Mouse (Mus musculus): ENCODE measurements around the gene Nipsnap1. TPM values are rescaled to one million over a fixed set of nuclear protein-coding genes. Genes with fewer than 3 reads are reported as not detected.

Nipsnap1 gene
- polyA plus RNA-seq, 1 experiment, result 15.1 TPM

DNA sequence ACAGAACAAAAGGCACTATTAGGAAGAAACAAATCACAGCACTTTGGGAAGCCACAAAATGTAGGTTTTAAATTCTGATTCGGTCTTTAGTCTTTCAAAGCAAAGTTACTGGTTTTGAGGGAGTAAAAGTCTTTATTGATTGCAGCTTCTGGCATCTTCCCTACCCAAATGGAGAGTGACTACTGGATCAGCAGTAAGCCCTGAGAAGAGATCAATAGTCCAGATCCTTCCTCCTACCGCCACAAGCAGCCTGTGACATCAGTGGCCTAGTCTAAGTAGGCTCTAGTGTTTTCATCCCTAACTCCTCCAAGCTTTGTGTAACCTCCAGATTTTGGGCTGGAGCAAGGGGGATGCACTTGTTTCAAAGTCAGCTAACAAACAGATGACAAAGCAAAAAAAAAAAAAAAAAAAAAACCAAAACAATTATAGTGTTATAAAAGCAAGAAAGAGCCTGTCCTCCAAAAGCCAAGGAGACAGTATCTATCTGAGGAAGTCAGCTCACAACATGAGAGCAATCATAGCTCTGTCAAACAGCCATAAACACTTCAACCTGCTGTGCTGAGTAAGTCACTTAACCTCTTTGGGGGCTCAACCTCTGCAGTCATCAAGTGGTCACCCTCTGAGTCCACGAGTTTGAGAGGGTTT is 40.3 kb upstream of the Nipsnap1 start:
- peaks cover 98% of the 10 kb centered on the region for H3K79me2 ChIP-seq (ENCODE audit: control insufficient read depth, insufficient read depth)
- no peaks in the 10 kb centered on the region for H3K36me3 ChIP-seq (ENCODE audit: control insufficient read depth, insufficient read depth)
- no peak overlapping the region for H3ac ChIP-seq (ENCODE audit: control insufficient read depth, insufficient read length, low read depth)
- H3K4me3 ChIP-seq (ENCODE audit: insufficient read depth, poor library complexity, severe bottlenecking), result no peak overlapping the region
- TF ChIP-seq MAX (IDR thresholded peaks at IDR 0.05) (no peak), FOSL1 (IDR thresholded peaks at IDR 0.05; ENCODE audit: insufficient read depth, low read length, poor library complexity, severe bottlenecking) (no peak), MYOG (IDR thresholded peaks at IDR 0.05; ENCODE audit: control insufficient read depth, extremely low read depth, insufficient read length) (no peak), CTCF (IDR thresholded peaks at IDR 0.05; ENCODE audit: control insufficient read depth, insufficient read depth, insufficient read length) (no peak), USF1 (IDR thresholded peaks at IDR 0.05; ENCODE audit: low read depth) (no peak)
- H3K27me3 ChIP-seq (ENCODE audit: control insufficient read depth, insufficient read depth, insufficient read length), result no peaks in the 10 kb centered on the region
- H3K79me3 ChIP-seq (ENCODE audit: low read depth), result peaks cover 36% of the 10 kb centered on the region

DNA sequence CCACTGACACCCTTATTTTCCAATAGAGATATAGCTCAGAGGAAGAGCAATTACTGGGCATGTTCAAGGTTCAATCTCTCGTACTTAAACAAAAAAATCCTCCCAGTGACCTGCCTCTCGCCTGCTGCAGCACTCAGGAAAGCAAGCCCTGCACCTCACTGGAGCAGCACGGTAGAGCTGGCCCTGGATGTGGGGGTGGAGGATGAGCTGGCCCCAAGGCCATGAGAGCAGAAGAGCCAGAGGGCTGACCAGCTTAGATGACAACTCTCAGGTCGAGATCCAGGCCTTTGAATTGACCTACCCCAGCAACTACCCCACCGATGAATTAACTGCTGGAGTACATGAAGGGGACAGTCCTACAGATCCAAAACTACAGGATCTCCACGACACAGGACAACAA is 38.3 kb upstream of the Nipsnap1 start:
- Histone ChIP-seq H3K27me3 (ENCODE audit: control insufficient read depth, insufficient read depth, insufficient read length) (no peaks in the 10 kb centered on the region), H3K79me2 (ENCODE audit: control insufficient read depth, insufficient read depth) (peaks cover 98% of the 10 kb centered on the region), H3K36me3 (ENCODE audit: control insufficient read depth, insufficient read depth) (no peaks in the 10 kb centered on the region), H3K4me3 (ENCODE audit: insufficient read depth, poor library complexity, severe bottlenecking) (no peak overlapping the region), H3K79me3 (ENCODE audit: low read depth) (peaks cover 45% of the 10 kb centered on the region), H3ac (ENCODE audit: control insufficient read depth, insufficient read length, low read depth) (no peak overlapping the region)
- TF ChIP-seq USF1 (IDR thresholded peaks at IDR 0.05; ENCODE audit: low read depth) (no peak), CTCF (IDR thresholded peaks at IDR 0.05; ENCODE audit: control insufficient read depth, insufficient read depth, insufficient read length) (no peak), MYOG (IDR thresholded peaks at IDR 0.05; ENCODE audit: control insufficient read depth, extremely low read depth, insufficient read length) (no peak), FOSL1 (IDR thresholded peaks at IDR 0.05; ENCODE audit: insufficient read depth, low read length, poor library complexity, severe bottlenecking) (no peak), CEBPB (IDR thresholded peaks at IDR 0.05; ENCODE audit: low read depth) (no peak), MYOD1 (IDR thresholded peaks at IDR 0.05; ENCODE audit: control insufficient read depth, insufficient read length, low read depth) (no peak)

DNA sequence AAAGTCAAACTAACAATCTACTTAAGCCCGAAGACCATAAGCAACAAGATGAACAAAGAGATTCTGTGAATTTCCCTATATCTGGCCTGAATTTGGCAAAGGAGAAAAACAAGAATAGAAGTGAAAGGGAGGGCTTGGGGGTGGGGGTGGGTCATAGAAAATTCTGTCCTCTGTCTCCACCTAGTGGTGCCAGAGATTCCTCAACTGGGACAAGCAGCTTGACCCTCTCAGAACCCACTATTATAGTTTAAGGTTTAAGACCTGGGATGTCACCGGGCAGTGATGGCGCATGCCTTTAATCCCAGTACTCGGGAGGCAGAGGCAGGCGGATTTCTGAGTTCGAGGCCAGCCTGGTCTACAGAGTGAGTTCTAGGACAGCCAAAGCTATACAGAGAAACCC is 37.0 kb upstream of the Nipsnap1 start:
- TF ChIP-seq CEBPB (IDR thresholded peaks at IDR 0.05; ENCODE audit: low read depth) (no peak), FOSL1 (IDR thresholded peaks at IDR 0.05; ENCODE audit: insufficient read depth, low read length, poor library complexity, severe bottlenecking) (no peak), CTCF (IDR thresholded peaks at IDR 0.05; ENCODE audit: control insufficient read depth, insufficient read depth, insufficient read length) (peak; percentile 19)
- H3K27me3 ChIP-seq (ENCODE audit: control insufficient read depth, insufficient read depth, insufficient read length), result no peaks in the 10 kb centered on the region
- H3K79me2 ChIP-seq (ENCODE audit: control insufficient read depth, insufficient read depth), result peaks cover 98% of the 10 kb centered on the region
- peaks cover 49% of the 10 kb centered on the region for H3K79me3 ChIP-seq (ENCODE audit: low read depth)
- no peak overlapping the region for H3K4me3 ChIP-seq (ENCODE audit: insufficient read depth, poor library complexity, severe bottlenecking)
- no peaks in the 10 kb centered on the region for H3K36me3 ChIP-seq (ENCODE audit: control insufficient read depth, insufficient read depth)
- H3ac ChIP-seq (ENCODE audit: control insufficient read depth, insufficient read length, low read depth), result no peak overlapping the region

DNA sequence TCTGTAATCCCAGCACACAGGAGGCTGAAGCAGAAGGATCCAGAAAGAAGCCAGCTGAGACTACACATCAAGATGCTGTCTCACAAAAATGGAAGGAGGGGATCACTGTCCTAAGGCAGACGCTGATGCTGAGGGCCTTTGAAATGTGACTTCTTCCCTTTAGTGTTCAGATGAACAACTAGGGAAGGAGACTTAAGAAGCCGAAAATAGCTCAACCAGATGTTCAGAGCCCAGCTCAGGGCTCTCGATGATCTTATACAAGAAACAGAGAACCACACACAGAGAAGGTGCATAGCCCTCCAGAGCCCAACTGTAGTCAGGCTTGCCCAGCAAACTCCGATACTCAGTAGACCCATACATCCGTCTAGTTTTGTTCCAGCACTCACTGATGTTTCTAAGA is 36.4 kb upstream of the Nipsnap1 start:
- H3K79me2 ChIP-seq (ENCODE audit: control insufficient read depth, insufficient read depth), result peaks cover 98% of the 10 kb centered on the region
- no peak overlapping the region for H3ac ChIP-seq (ENCODE audit: control insufficient read depth, insufficient read length, low read depth)
- no peaks in the 10 kb centered on the region for H3K27me3 ChIP-seq (ENCODE audit: control insufficient read depth, insufficient read depth, insufficient read length)
- TF ChIP-seq MYOG (IDR thresholded peaks at IDR 0.05; ENCODE audit: control insufficient read depth, extremely low read depth, insufficient read length) (no peak), MYOD1 (IDR thresholded peaks at IDR 0.05; ENCODE audit: control insufficient read depth, insufficient read length, low read depth) (no peak), CTCF (IDR thresholded peaks at IDR 0.05; ENCODE audit: control insufficient read depth, insufficient read depth, insufficient read length) (no peak), CEBPB (IDR thresholded peaks at IDR 0.05; ENCODE audit: low read depth) (no peak), MAX (IDR thresholded peaks at IDR 0.05) (no peak), USF1 (IDR thresholded peaks at IDR 0.05; ENCODE audit: low read depth) (no peak), FOSL1 (IDR thresholded peaks at IDR 0.05; ENCODE audit: insufficient read depth, low read length, poor library complexity, severe bottlenecking) (no peak)
- no peaks in the 10 kb centered on the region for H3K36me3 ChIP-seq (ENCODE audit: control insufficient read depth, insufficient read depth)
- H3K4me3 ChIP-seq (ENCODE audit: insufficient read depth, poor library complexity, severe bottlenecking), result no peak overlapping the region
- peaks cover 52% of the 10 kb centered on the region for H3K79me3 ChIP-seq (ENCODE audit: low read depth)

DNA sequence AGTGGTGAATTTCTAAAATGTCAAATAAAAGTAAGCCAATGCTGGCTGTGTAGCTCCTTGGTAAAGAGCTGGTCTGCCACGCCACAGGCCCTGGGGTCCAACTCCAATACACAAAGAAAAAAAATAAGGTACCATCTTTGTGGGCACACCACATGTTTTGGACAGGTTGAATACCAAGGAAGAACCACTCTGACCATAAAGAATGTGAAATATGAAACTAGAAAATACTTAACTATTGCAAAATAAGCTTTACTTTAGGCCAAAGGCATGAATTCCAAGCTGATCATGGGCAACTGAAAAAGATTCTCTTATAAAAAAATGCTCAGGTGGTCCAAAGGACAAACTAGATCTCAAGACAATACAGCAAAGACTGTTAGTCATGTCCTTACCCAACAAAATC is 35.5 kb upstream of the Nipsnap1 start:
- Histone ChIP-seq H3K4me3 (ENCODE audit: insufficient read depth, poor library complexity, severe bottlenecking) (no peak overlapping the region), H3K36me3 (ENCODE audit: control insufficient read depth, insufficient read depth) (no peaks in the 10 kb centered on the region), H3K79me3 (ENCODE audit: low read depth) (peaks cover 55% of the 10 kb centered on the region), H3ac (ENCODE audit: control insufficient read depth, insufficient read length, low read depth) (no peak overlapping the region), H3K27me3 (ENCODE audit: control insufficient read depth, insufficient read depth, insufficient read length) (no peaks in the 10 kb centered on the region), H3K79me2 (ENCODE audit: control insufficient read depth, insufficient read depth) (peaks cover 96% of the 10 kb centered on the region)
- peak; percentile 94 for TF ChIP-seq CEBPB (IDR thresholded peaks at IDR 0.05; ENCODE audit: low read depth)
- no peak for TF ChIP-seq USF1 (IDR thresholded peaks at IDR 0.05; ENCODE audit: low read depth)

DNA sequence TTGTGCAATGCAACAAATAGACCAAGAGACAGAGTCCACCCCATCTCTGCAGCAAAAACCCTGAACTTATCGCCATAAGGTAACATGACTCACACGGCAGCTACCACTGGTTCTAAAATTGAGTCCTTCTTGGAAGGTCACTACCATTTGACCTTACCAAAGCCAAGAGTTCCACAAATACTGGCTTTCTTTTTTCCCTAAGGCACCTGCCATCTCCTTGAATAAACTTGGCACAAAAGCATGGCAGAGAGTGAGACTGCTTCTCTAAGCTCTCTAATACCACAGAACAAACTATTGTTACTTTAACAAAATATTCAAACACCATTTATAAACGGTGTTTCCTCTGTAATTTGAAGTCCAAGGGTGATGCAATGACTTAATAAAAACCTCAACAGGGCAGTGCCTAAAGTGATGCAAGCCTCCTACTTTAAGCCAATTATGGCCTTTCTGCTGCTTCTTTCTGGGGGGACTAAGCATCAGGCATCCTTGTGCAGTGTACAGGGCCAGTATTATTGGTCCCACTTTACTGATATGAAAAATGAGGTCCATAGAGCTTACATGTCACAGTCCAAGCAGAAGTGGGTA is 32.7 kb upstream of the Nipsnap1 start:
- H3K4me3 ChIP-seq (ENCODE audit: insufficient read depth, poor library complexity, severe bottlenecking), result no peak overlapping the region
- no peaks in the 10 kb centered on the region for H3K27me3 ChIP-seq (ENCODE audit: control insufficient read depth, insufficient read depth, insufficient read length)
- TF ChIP-seq MYOG (IDR thresholded peaks at IDR 0.05; ENCODE audit: control insufficient read depth, extremely low read depth, insufficient read length) (no peak), CEBPB (IDR thresholded peaks at IDR 0.05; ENCODE audit: low read depth) (peak; percentile 61)
- no peak overlapping the region for H3ac ChIP-seq (ENCODE audit: control insufficient read depth, insufficient read length, low read depth)
- no peaks in the 10 kb centered on the region for H3K36me3 ChIP-seq (ENCODE audit: control insufficient read depth, insufficient read depth)
- peaks cover 45% of the 10 kb centered on the region for H3K79me3 ChIP-seq (ENCODE audit: low read depth)
- peaks cover 86% of the 10 kb centered on the region for H3K79me2 ChIP-seq (ENCODE audit: control insufficient read depth, insufficient read depth)

All from C2C12 (cell line).